8 mouse cellular contexts compared by ENCODE assay signal in genomic region chr2:24762446-24762960, GRCm38 (mm10). TPM values are rescaled to one million over a fixed set of nuclear protein-coding genes. Genes with fewer than 3 reads are reported as not detected.
DNase-seq lines count a peak whose midpoint lies in the region; ATAC-seq and TF ChIP-seq lines count a peak whose summit lies in the region.

No protein-coding gene starts in this region.

- peak overlapping the region; percentile 88 for H3K27ac ChIP-seq in neural tube, embryonic 13.5 days (replicated peaks)

- H3K4me2 ChIP-seq in neural tube, embryonic 13.5 days, result peak overlapping the region; percentile 89

- peaks cover 21% of the 10 kb centered on the region for H3K36me3 ChIP-seq in neural tube, embryonic 13.5 days

- peak; percentile 78 for ATAC-seq in neural tube, embryonic 13.5 days (ENCODE audit: low read depth)

- H3K9me3 ChIP-seq in neural tube, embryonic 13.5 days, result no peaks in the 10 kb centered on the region

- peaks cover 16% of the 10 kb centered on the region for H3K27me3 ChIP-seq in neural tube, embryonic 13.5 days

- WGBS in neural tube, embryonic 13.5 days, result under 1% methylated on average over 52 of the region's 52 CpGs
- under 1% methylated on average over 52 of the region's 52 CpGs for WGBS in lung, adult 2 months

- TF ChIP-seq POLR2A in lung, adult 2 months (IDR thresholded peaks at IDR 0.05; ENCODE audit: borderline replicate concordance, extremely low read depth, low read depth, low read length), result no peak

- peak overlapping the region; percentile 65 for H3K4me3 ChIP-seq in neural tube, embryonic 13.5 days
- no peak overlapping the region for H3K4me3 ChIP-seq in lung, adult 2 months (replicated peaks; ENCODE audit: extremely low read depth, low read depth, low read length)

- peaks cover 42% of the 10 kb centered on the region for H3K4me1 ChIP-seq in neural tube, embryonic 13.5 days (replicated peaks)
- H3K4me1 ChIP-seq in lung, adult 2 months (ENCODE audit: control insufficient read depth, insufficient read depth, low read length), result no peaks in the 10 kb centered on the region

- no peak for TF ChIP-seq CTCF in lung, adult 2 months (IDR thresholded peaks at IDR 0.05; ENCODE audit: insufficient read depth, low read length)

- peak; percentile 19 to 46 for DNase-seq in kidney, postnatal 4 days
- DNase-seq in kidney, adult 8-10 months, result no peak
- peak; percentile 66 for DNase-seq in cerebellum, adult 9-10 months
- peak; percentile 43 to 62 for DNase-seq in frontal cortex, adult 2 months (ENCODE audit: extremely low spot score in 1 of 2, low spot score in 1 of 2)
- DNase-seq in left cerebral cortex, adult 8-10 months (ENCODE audit: low spot score in 2 of 2), result peak; percentile 40 to 67
- DNase-seq in c-Kit-positive CD71-positive TER-119-positive erythroid progenitor cells, embryonic 14.5 days (ENCODE audit: low spot score), result no peak
- DNase-seq in lung, adult 2 months, result no peak

- H3K9ac ChIP-seq in neural tube, embryonic 13.5 days, result peak overlapping the region; percentile 90

RNA-seq across cellular contexts. Expression of gene Cacna1b, which starts 0.4 kb away (rescaled TPM):
- 60.8 and 70.7 TPM in 2 replicates for polyA plus RNA-seq in frontal cortex, adult 2 months (2012; rRNA removed)
- 10 to 100 TPM; 72.0 to 83.7 (median 80.1) TPM for total RNA-seq in left cerebral cortex, adult 8-10 months (2022)
- 8.4 and 8.9 TPM in 2 replicates for polyA plus RNA-seq in neural tube, embryonic 13.5 days (2015; fragmentation: Nextera tagmentation; extraction: Ambion mirVana)
- 2.9 and 3.8 TPM in 2 replicates for polyA plus RNA-seq in lung, adult 2 months (2012; rRNA removed)

Comparison
In these comparisons a context has a peak if more than half of its experiments do, and no peak if none do; other contexts are left out.
1. DNase-seq: peak in kidney, postnatal 4 days (2 of 2), cerebellum, adult 9-10 months (single experiment), frontal cortex, adult 2 months (2 of 2) and left cerebral cortex, adult 8-10 months (2 of 2); none in kidney, adult 8-10 months (0 of 2), c-Kit-positive CD71-positive TER-119-positive erythroid progenitor cells, embryonic 14.5 days (single experiment) and lung, adult 2 months (single experiment).